Mouse (Mus musculus) liver, embryonic 13.5 days (tissue): ENCODE results near the gene Grm5. TPM values are rescaled to one million over a fixed set of nuclear protein-coding genes. Genes with fewer than 3 reads are reported as not detected.

ENCODE experiments used
- polyA plus RNA-seq: library from polyadenylated mRNA; unstranded; fragments of >200 nt; fragmentation: Nextera tagmentation; extraction: Ambion mirVana; gene quantifications from 2 replicates; pipeline ENCODE4 v1.2.1, GENCODE M21; 2015

The Grm5 gene
- polyA plus RNA-seq, 1 experiment from 2014 or later, result 0.07 TPM

Other genes starting within 250 kb of the Grm5 start
- 0.02 and 0.03 TPM in 2 replicates for gene Tyr, start 90.7 kb upstream of the Grm5 start, polyA plus RNA-seq